Mouse (Mus musculus) G1E (cell line): ENCODE measurements around the gene Dennd2a.

Source experiments
- CTCF ChIP-seq: IDR thresholded peaks from 2 replicates; pipeline ENCODE4 v1.5.1; 2012; ENCODE audit warnings: low read depth, low read length, inconsistent platforms, mixed read lengths
- GATA1 ChIP-seq: IDR thresholded peaks from 2 replicates; pipeline ENCODE4 v1.6.1; 2012; ENCODE audit warnings: borderline replicate concordance, low read length, inconsistent platforms, mixed read lengths
- TAL1 ChIP-seq: conservative IDR thresholded peaks from 2 replicates; pipeline ENCODE4 v1.6.1; 2012; ENCODE audit warnings: low read depth, low read length, inconsistent platforms, mixed read lengths

DNA sequence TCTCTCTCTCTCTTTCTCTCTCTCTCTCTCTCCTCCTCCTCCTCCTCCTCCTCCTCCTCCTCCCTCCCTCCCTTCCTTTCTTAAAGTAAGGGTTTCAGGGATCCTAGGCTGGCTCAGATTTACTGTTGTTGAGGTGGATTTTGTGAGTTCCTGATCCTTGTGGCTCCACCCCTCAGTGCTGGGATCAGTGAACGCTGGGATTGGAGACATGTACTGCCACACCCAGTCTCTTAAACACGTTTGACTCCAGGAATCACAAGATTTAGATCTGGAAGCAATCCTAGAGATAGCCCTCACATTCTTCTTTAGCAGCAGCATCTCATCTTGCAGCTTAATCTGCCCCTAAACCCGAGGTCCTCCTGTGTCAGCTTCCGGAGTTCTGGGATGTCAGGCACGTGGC lies 84.8 kb downstream of the Dennd2a start:
- TF ChIP-seq GATA1 (no peak), CTCF (no peak), TAL1 (no peak)
